Mouse (Mus musculus): ENCODE results near the gene Pld6. TPM values are rescaled to one million over a fixed set of nuclear protein-coding genes. Genes with fewer than 3 reads are reported as not detected.

Pld6 gene
- polyA plus RNA-seq, 1 experiment from 2014 or later = 1.5 TPM

- H3K4me2 ChIP-seq (replicated peaks) = peak overlapping the region; percentile 85
- H3K4me3 ChIP-seq = peak overlapping the region; percentile 78
- 0 out of 2 replicates have a peak overlapping the region, but pooled peaks have one; percentile 5 for H3K27ac ChIP-seq
- peaks cover 44% of the 10 kb centered on the region for H3K36me3 ChIP-seq
- 65% methylated on average over 14 of the region's 14 CpGs for WGBS
- peaks cover 9% of the 10 kb centered on the region for H3K4me1 ChIP-seq
- H3K9me3 ChIP-seq (replicated peaks) = no peaks in the 10 kb centered on the region
- no peak overlapping the region for H3K9ac ChIP-seq
- ATAC-seq (ENCODE audit: low FRiP score) = no peak
- H3K27me3 ChIP-seq = no peaks in the 10 kb centered on the region
Observed at GRCm38 (mm10) chr11:59808170-59808960, 20.9 kb upstream of the Pld6 start.

GRCm38 (mm10) chr11:59805656-59806055 lies 18.2 kb upstream of the Pld6 start:
- Histone ChIP-seq H3K36me3 (peaks cover 72% of the 10 kb centered on the region), H3K4me1 (peaks cover 9% of the 10 kb centered on the region), H3K4me2 (replicated peaks) (no peak overlapping the region), H3K9ac (no peak overlapping the region), H3K27ac (no peak overlapping the region), H3K27me3 (no peaks in the 10 kb centered on the region), H3K4me3 (no peak overlapping the region), H3K9me3 (replicated peaks) (no peaks in the 10 kb centered on the region)
- 95% methylated on average over 2 of the region's 2 CpGs for WGBS
- ATAC-seq (ENCODE audit: low FRiP score) = no peak

GRCm38 (mm10) chr11:59805256-59805655 lies 17.8 kb upstream of the Pld6 start:
- Histone ChIP-seq H3K36me3 (peaks cover 76% of the 10 kb centered on the region), H3K27ac (no peak overlapping the region), H3K4me3 (no peak overlapping the region), H3K4me1 (peaks cover 9% of the 10 kb centered on the region), H3K9me3 (replicated peaks) (no peaks in the 10 kb centered on the region), H3K4me2 (replicated peaks) (no peak overlapping the region), H3K9ac (no peak overlapping the region), H3K27me3 (no peaks in the 10 kb centered on the region)
- no peak for ATAC-seq (ENCODE audit: low FRiP score)
- 88% methylated on average over 1 of the region's 1 CpGs for WGBS

- Histone ChIP-seq H3K4me2 (replicated peaks) (no peak overlapping the region), H3K36me3 (peaks cover 82% of the 10 kb centered on the region), H3K4me3 (no peak overlapping the region), H3K4me1 (peaks cover 9% of the 10 kb centered on the region), H3K9me3 (replicated peaks) (no peaks in the 10 kb centered on the region), H3K9ac (no peak overlapping the region), H3K27me3 (no peaks in the 10 kb centered on the region), H3K27ac (no peak overlapping the region)
- WGBS = 92% methylated on average over 22 of the region's 22 CpGs
- no peak for ATAC-seq (ENCODE audit: low FRiP score)
Observed at GRCm38 (mm10) chr11:59804409-59805110, 17.1 kb upstream of the Pld6 start.

- no peak overlapping the region for H3K4me3 ChIP-seq
- no peak overlapping the region for H3K9ac ChIP-seq
- no peaks in the 10 kb centered on the region for H3K27me3 ChIP-seq
- peaks cover 93% of the 10 kb centered on the region for H3K36me3 ChIP-seq
- H3K4me1 ChIP-seq = peaks cover 2% of the 10 kb centered on the region
- no peak for ATAC-seq (ENCODE audit: low FRiP score)
- H3K4me2 ChIP-seq (replicated peaks) = no peak overlapping the region
- H3K9me3 ChIP-seq (replicated peaks) = no peaks in the 10 kb centered on the region
- 89% methylated on average over 14 of the region's 14 CpGs for WGBS
- H3K27ac ChIP-seq = no peak overlapping the region
Observed at GRCm38 (mm10) chr11:59803516-59803915, 16.1 kb upstream of the Pld6 start.

- over 99% methylated on average over 8 of the region's 8 CpGs for WGBS
- H3K4me2 ChIP-seq (replicated peaks) = no peak overlapping the region
- no peaks in the 10 kb centered on the region for H3K27me3 ChIP-seq
- H3K4me3 ChIP-seq = no peak overlapping the region
- no peak overlapping the region for H3K27ac ChIP-seq
- ATAC-seq (ENCODE audit: low FRiP score) = no peak
- no peaks in the 10 kb centered on the region for H3K9me3 ChIP-seq (replicated peaks)
- H3K9ac ChIP-seq = no peak overlapping the region
- no peaks in the 10 kb centered on the region for H3K4me1 ChIP-seq
- peaks cover 99% of the 10 kb centered on the region for H3K36me3 ChIP-seq
Observed at GRCm38 (mm10) chr11:59801881-59802280, 14.4 kb upstream of the Pld6 start.

- Histone ChIP-seq H3K4me2 (replicated peaks) (no peak overlapping the region), H3K27ac (no peak overlapping the region), H3K9ac (no peak overlapping the region), H3K4me1 (no peaks in the 10 kb centered on the region), H3K4me3 (no peak overlapping the region), H3K36me3 (peaks cover 99% of the 10 kb centered on the region), H3K9me3 (replicated peaks) (no peaks in the 10 kb centered on the region), H3K27me3 (no peaks in the 10 kb centered on the region)
- ATAC-seq (ENCODE audit: low FRiP score) = no peak
- 96% methylated on average over 10 of the region's 10 CpGs for WGBS
Observed at GRCm38 (mm10) chr11:59800412-59800811, 13.0 kb upstream of the Pld6 start.

GRCm38 (mm10) chr11:59793390-59793789 lies 5.9 kb upstream of the Pld6 start:
- peaks cover 73% of the 10 kb centered on the region for H3K36me3 ChIP-seq
- H3K4me2 ChIP-seq (replicated peaks) = no peak overlapping the region
- no peak overlapping the region for H3K27ac ChIP-seq
- no peaks in the 10 kb centered on the region for H3K4me1 ChIP-seq
- H3K9me3 ChIP-seq (replicated peaks) = no peaks in the 10 kb centered on the region
- 95% methylated on average over 6 of the region's 6 CpGs for WGBS
- no peak overlapping the region for H3K4me3 ChIP-seq
- no peaks in the 10 kb centered on the region for H3K27me3 ChIP-seq
- ATAC-seq (ENCODE audit: low FRiP score) = no peak
- H3K9ac ChIP-seq = no peak overlapping the region

- Histone ChIP-seq H3K4me2 (replicated peaks) (no peak overlapping the region), H3K4me1 (peaks cover 10% of the 10 kb centered on the region), H3K36me3 (peaks cover 33% of the 10 kb centered on the region), H3K27me3 (peaks cover 17% of the 10 kb centered on the region), H3K9me3 (replicated peaks) (no peaks in the 10 kb centered on the region), H3K27ac (no peak overlapping the region), H3K9ac (no peak overlapping the region), H3K4me3 (no peak overlapping the region)
- no peak for ATAC-seq (ENCODE audit: low FRiP score)
- 84% methylated on average over 1 of the region's 1 CpGs for WGBS
Observed at GRCm38 (mm10) chr11:59789311-59789710, 1.9 kb upstream of the Pld6 start.

GRCm38 (mm10) chr11:59786444-59787198 lies 824 bp downstream of the Pld6 start:
- Histone ChIP-seq H3K36me3 (peaks cover 6% of the 10 kb centered on the region), H3K27me3 (peaks cover 17% of the 10 kb centered on the region), H3K27ac (no peak overlapping the region), H3K9ac (peak overlapping the region; percentile 44), H3K4me2 (replicated peaks) (peak overlapping the region; percentile 90), H3K4me3 (peak overlapping the region; percentile 41), H3K4me1 (peaks cover 10% of the 10 kb centered on the region), H3K9me3 (replicated peaks) (no peaks in the 10 kb centered on the region)
- WGBS = 55% methylated on average over 15 of the region's 15 CpGs
- 0 out of 2 replicates have a peak, but pooled peaks have one; percentile 8 for ATAC-seq (ENCODE audit: low FRiP score)

GRCm38 (mm10) chr11:59783591-59783990 lies 3.9 kb downstream of the Pld6 start:
- Histone ChIP-seq H3K4me1 (peaks cover 10% of the 10 kb centered on the region), H3K9ac (no peak overlapping the region), H3K4me3 (no peak overlapping the region), H3K9me3 (replicated peaks) (no peaks in the 10 kb centered on the region), H3K4me2 (replicated peaks) (no peak overlapping the region), H3K27me3 (peaks cover 17% of the 10 kb centered on the region), H3K36me3 (peaks cover 3% of the 10 kb centered on the region; the same call in 1 of the 2 replicates), H3K27ac (no peak overlapping the region)
- ATAC-seq (ENCODE audit: low FRiP score) = no peak
- WGBS = 91% methylated on average over 6 of the region's 6 CpGs

- no peak overlapping the region for H3K27ac ChIP-seq
- peaks cover 15% of the 10 kb centered on the region for H3K36me3 ChIP-seq
- H3K4me1 ChIP-seq = peaks cover 4% of the 10 kb centered on the region
- peaks cover 9% of the 10 kb centered on the region for H3K27me3 ChIP-seq
- no peak overlapping the region for H3K4me3 ChIP-seq
- 70% methylated on average over 7 of the region's 7 CpGs for WGBS
- H3K9me3 ChIP-seq (replicated peaks) = no peaks in the 10 kb centered on the region
- ATAC-seq (ENCODE audit: low FRiP score) = no peak
- no peak overlapping the region for H3K9ac ChIP-seq
- H3K4me2 ChIP-seq (replicated peaks) = no peak overlapping the region
Observed at GRCm38 (mm10) chr11:59782091-59782590, 5.3 kb downstream of the Pld6 start.
